Mouse (Mus musculus) urinary bladder, postnatal 4 days (tissue): Measurements from ENCODE around the gene Nudc.

Source experiments
- DNase-seq, 2 experiments: peaks; one replicate each; pipeline ENCODE4 v3.0.0; 2021 to 2022; ENCODE audit warnings: low spot score in 2 of 2

The Nudc gene

GRCm38 (mm10) chr4:133545272-133546231 lies at the start of gene Nudc:
Nudc (minus strand) TSS chr4:133545996.
- peak; percentile 93 to 95 for DNase-seq

- peak in 1 of 2 experiments; percentile 43 for DNase-seq
These were observed 49.7 kb upstream of the Nudc start for GRCm38 (mm10) chr4:133595538-133595937.

- DNase-seq: peak in 1 of 2 experiments; percentile 53
These were observed 46.8 kb upstream of the Nudc start for GRCm38 (mm10) chr4:133592570-133592969.

- DNase-seq: peak; percentile 68 to 86
These were observed 38.5 kb upstream of the Nudc start, which contains the start of gene Gpn2 for GRCm38 (mm10) chr4:133584059-133584951. Gpn2 (plus strand) TSS chr4:133584362.

- DNase-seq: no peak
These were observed 37.9 kb upstream of the Nudc start for GRCm38 (mm10) chr4:133583690-133584058.

- no peak for DNase-seq
These were observed 32.2 kb upstream of the Nudc start for GRCm38 (mm10) chr4:133577983-133578382.

- no peak for DNase-seq
These were observed 29.0 kb upstream of the Nudc start for GRCm38 (mm10) chr4:133574843-133575202.

- peak; percentile 83 to 94 for DNase-seq
These were observed 28.5 kb upstream of the Nudc start, which contains the start of gene Gpatch3 for GRCm38 (mm10) chr4:133574070-133574842. Gpatch3 (plus strand) TSS chr4:133574745.

GRCm38 (mm10) chr4:133570066-133570466 lies 24.3 kb upstream of the Nudc start:
- no peak for DNase-seq

- DNase-seq: no peak
These were observed 23.7 kb upstream of the Nudc start for GRCm38 (mm10) chr4:133569291-133570065.

GRCm38 (mm10) chr4:133567251-133567650 lies 21.5 kb upstream of the Nudc start:
- DNase-seq: no peak

GRCm38 (mm10) chr4:133563123-133563571 lies 17.4 kb upstream of the Nudc start:
- DNase-seq: peak in 1 of 2 experiments; percentile 46

- no peak for DNase-seq
These were observed 15.8 kb upstream of the Nudc start for GRCm38 (mm10) chr4:133561622-133562021.

- no peak for DNase-seq
These were observed 14.1 kb upstream of the Nudc start for GRCm38 (mm10) chr4:133559846-133560245.

- no peak for DNase-seq
These were observed 11.4 kb upstream of the Nudc start for GRCm38 (mm10) chr4:133557041-133557717.

GRCm38 (mm10) chr4:133553448-133554330 lies 7.9 kb upstream of the Nudc start:
- no peak for DNase-seq

- peak in 1 of 2 experiments; percentile 42 for DNase-seq
These were observed 7.1 kb upstream of the Nudc start, which contains the start of gene Nr0b2 for GRCm38 (mm10) chr4:133552768-133553447. Nr0b2 (plus strand) TSS chr4:133553376.

- no peak for DNase-seq
These were observed 6.2 kb upstream of the Nudc start for GRCm38 (mm10) chr4:133552029-133552428.
